ENCODE assay signal across 16 mouse cellular contexts in genomic region chr4:86912757-86913156, GRCm38 (mm10).
"Had no signal": no experiment of that assay in that cellular context is flagged by ENCODE, and none has a peak within 500 bp of the region (broad histone marks: within the 10 kb centered on the region; RNA-seq: fewer than 3 reads in every experiment).

No protein-coding gene starts in this region.

- H3K27ac ChIP-seq: lung, embryonic 15.5 days; macrophage; midbrain, embryonic 12.5 days; midbrain, embryonic 15.5 days; neural tube, embryonic 12.5 days; stomach, embryonic 15.5 days; stomach, postnatal 0 days had no signal

- H3K4me1 ChIP-seq: megakaryocyte, embryonic 14.5 days had no signal

- H3K9ac ChIP-seq: lung, embryonic 15.5 days; midbrain, embryonic 12.5 days; midbrain, embryonic 15.5 days; neural tube, embryonic 12.5 days; stomach, embryonic 15.5 days had no signal

- H3K9me3 ChIP-seq: lung, embryonic 15.5 days; megakaryocyte, embryonic 14.5 days; midbrain, embryonic 15.5 days; neural tube, embryonic 12.5 days; stomach, embryonic 15.5 days had no signal

- H3K4me2 ChIP-seq: midbrain, embryonic 15.5 days had no signal

- H3K27me3 ChIP-seq: lung, embryonic 15.5 days; midbrain, embryonic 12.5 days; midbrain, embryonic 15.5 days; neural tube, embryonic 12.5 days; stomach, embryonic 15.5 days had no signal

- H3K36me3 ChIP-seq: lung, embryonic 15.5 days; midbrain, embryonic 12.5 days; midbrain, embryonic 15.5 days; neural tube, embryonic 12.5 days; stomach, embryonic 15.5 days had no signal

- H3K4me3 ChIP-seq: lung, embryonic 15.5 days; megakaryocyte, embryonic 14.5 days; midbrain, embryonic 12.5 days; midbrain, embryonic 15.5 days; neural tube, embryonic 12.5 days; stomach, embryonic 15.5 days had no signal

- ATAC-seq: lung, postnatal 0 days; midbrain, embryonic 15.5 days had no signal

- DNase-seq: lung, adult 2 months; lung, postnatal 14 days; lung, postnatal 36 days; right cerebral cortex, postnatal 14 days; thymus, adult 2 months; thymus, postnatal 25 days; thymus, postnatal 4 days had no signal
